In genomic region chr7:127772080-127772479, GRCm38 (mm10) we compare ENCODE assay signal across 33 mouse cellular contexts. TPM values are rescaled to one million over a fixed set of nuclear protein-coding genes. Genes with fewer than 3 reads are reported as not detected.
DNase-seq lines count a peak whose midpoint lies in the region; ATAC-seq and TF ChIP-seq lines count a peak whose summit lies in the region.
"Had no signal": no experiment of that assay in that cellular context is flagged by ENCODE, and none has a peak within 500 bp of the region (broad histone marks: within the 10 kb centered on the region; RNA-seq: fewer than 3 reads in every experiment).

No protein-coding gene starts in this region.

- no peaks in the 10 kb centered on the region for H3K27me3 ChIP-seq in MEL (ENCODE audit: control insufficient read depth in 1 of 2, insufficient read depth in 2 of 2, low read length in 2 of 2)
- no peaks in the 10 kb centered on the region for H3K27me3 ChIP-seq in liver, postnatal 0 days (ENCODE audit: insufficient read depth, low read length)
- H3K27me3 ChIP-seq: embryonic facial prominence, embryonic 12.5 days; hindbrain, embryonic 15.5 days; kidney, embryonic 15.5 days; liver, embryonic 13.5 days; midbrain, embryonic 13.5 days had no signal

- ATAC-seq in liver, postnatal 0 days = no peak
- ATAC-seq: forebrain, postnatal 0 days; midbrain, embryonic 13.5 days had no signal

- no peaks in the 10 kb centered on the region for H3K9me3 ChIP-seq in MEL (replicated peaks; ENCODE audit: insufficient read depth, low read length)
- H3K9me3 ChIP-seq in liver, postnatal 0 days (ENCODE audit: low read length) = no peaks in the 10 kb centered on the region
- H3K9me3 ChIP-seq: embryonic facial prominence, embryonic 12.5 days; forebrain, embryonic 10.5 days; hindbrain, embryonic 10.5 days; hindbrain, embryonic 15.5 days; kidney, embryonic 15.5 days; liver, embryonic 13.5 days; midbrain, embryonic 13.5 days had no signal

- H3K27ac ChIP-seq in layer of hippocampus, adult 2 months = peak overlapping the region; percentile 93; the same call in 1 of the 2 replicates
- H3K27ac ChIP-seq in MEL (ENCODE audit: control insufficient read depth, low read depth, low read length) = peak overlapping the region; percentile 20
- H3K27ac ChIP-seq in liver, postnatal 0 days (ENCODE audit: low read depth) = peak overlapping the region; percentile 3; the same call in 1 of the 2 replicates
- H3K27ac ChIP-seq: embryonic facial prominence, embryonic 12.5 days; forebrain, embryonic 10.5 days; hindbrain, embryonic 10.5 days; hindbrain, embryonic 15.5 days; kidney, embryonic 15.5 days; macrophage; midbrain, embryonic 13.5 days had no signal

- no peak for DNase-seq in layer of hippocampus, adult 2 months (ENCODE audit: low spot score in 2 of 2)
- no peak for DNase-seq in layer of hippocampus, postnatal 25 days (ENCODE audit: extremely low spot score in 1 of 2, low spot score in 1 of 2)
- DNase-seq in 3T3-L1 (ENCODE audit: low read depth, low spot score) (peak; percentile 68), MEL (ENCODE audit: low read depth, low spot score) (peak; percentile 59)
- peak; percentile 38 for DNase-seq in liver, postnatal 0 days
- no peak for DNase-seq in right cerebral cortex, postnatal 4 days
- DNase-seq in thymus, postnatal 4 days = no peak
- DNase-seq in thymus, adult 18-20 months = no peak
- DNase-seq: adrenal gland, adult 2 months; B cell, adult 2 months; cerebellum, adult 11 months; cerebellum, adult 9-10 months; cerebellum, postnatal 36 days; forebrain, postnatal 0 days; gastrocnemius, postnatal 10 days; heart, postnatal 14 days; kidney, adult 18-20 months; kidney, postnatal 25 days; layer of hippocampus, postnatal 36 days; liver, embryonic 13.5 days; lung, adult 2 months; lung, postnatal 10 days; right cerebral cortex, postnatal 14 days had no signal

- no peak for TF ChIP-seq POLR2A in MEL (IDR thresholded peaks at IDR 0.05; ENCODE audit: control insufficient read depth in 1 of 2, insufficient read depth in 1 of 2, low read depth in 1 of 2, low read length in 2 of 2, poor library complexity in 1 of 2)

- TF ChIP-seq EP300 in MEL (IDR thresholded peaks at IDR 0.05; ENCODE audit: low read depth in 1 of 2, low read length in 2 of 2) = no peak
- TF ChIP-seq EP300 in liver, postnatal 0 days (IDR thresholded peaks at IDR 0.05; ENCODE audit: low read depth) = no peak

- peaks cover 0 to 32% of the 10 kb centered on the region in 2 experiments; a peak in 3 of 4 replicates for H3K4me1 ChIP-seq in MEL (ENCODE audit: control insufficient read depth in 1 of 2, insufficient read depth in 2 of 2, low read length in 2 of 2)
- peaks cover 30% of the 10 kb centered on the region for H3K4me1 ChIP-seq in liver, postnatal 0 days (ENCODE audit: insufficient read depth)

- no peak for TF ChIP-seq CTCF in layer of hippocampus, adult 2 months (conservative IDR thresholded peaks at IDR 0.05)
- no peak for TF ChIP-seq CTCF in MEL (IDR thresholded peaks at IDR 0.05 in 2 of 3, conservative IDR thresholded peaks at IDR 0.05 in 1 of 3; ENCODE audit: control insufficient read depth in 1 of 3, insufficient read depth in 1 of 3, low read depth in 2 of 3, low read length in 3 of 3, poor library complexity in 1 of 3, severe bottlenecking in 1 of 3)
- TF ChIP-seq CTCF in liver, postnatal 0 days (IDR thresholded peaks at IDR 0.05; ENCODE audit: low read depth) = no peak

- H3K9ac ChIP-seq in MEL (ENCODE audit: control insufficient read depth, low read depth, low read length, poor library complexity, severe bottlenecking) = no peak overlapping the region
- H3K9ac ChIP-seq in liver, postnatal 0 days (replicated peaks) = no peak overlapping the region
- H3K9ac ChIP-seq: forebrain, postnatal 0 days; hindbrain, embryonic 15.5 days; kidney, embryonic 15.5 days; midbrain, embryonic 13.5 days had no signal

- TF ChIP-seq RAD21 in MEL (IDR thresholded peaks at IDR 0.05; ENCODE audit: low read depth, low read length) = no peak

- 48% methylated on average over 3 of the region's 3 CpGs for WGBS in liver, postnatal 0 days (ENCODE audit: insufficient replicate concordance)

- H3K36me3 ChIP-seq in MEL (ENCODE audit: control insufficient read depth in 1 of 2, insufficient read depth in 2 of 2, low read length in 2 of 2) = peaks cover 0 to 27% of the 10 kb centered on the region in 2 experiments; a peak in 2 of 4 replicates
- H3K36me3 ChIP-seq in liver, postnatal 0 days (replicated peaks; ENCODE audit: insufficient read depth, low read length) = no peaks in the 10 kb centered on the region

- H3K4me2 ChIP-seq in liver, postnatal 0 days (ENCODE audit: low read depth, low read length) = no peak overlapping the region
- H3K4me2 ChIP-seq: hindbrain, embryonic 15.5 days; midbrain, embryonic 13.5 days had no signal

- no peak overlapping the region for H3K4me3 ChIP-seq in layer of hippocampus, adult 2 months
- H3K4me3 ChIP-seq in MEL (ENCODE audit: control insufficient read depth in 1 of 2, insufficient read depth in 1 of 2, low read depth in 2 of 2, low read length in 2 of 2) = no peak overlapping the region
- no peak overlapping the region for H3K4me3 ChIP-seq in liver, postnatal 0 days (ENCODE audit: low read depth, low read length)
- H3K4me3 ChIP-seq: embryonic facial prominence, embryonic 12.5 days; forebrain, embryonic 10.5 days; hindbrain, embryonic 10.5 days; hindbrain, embryonic 15.5 days; kidney, embryonic 15.5 days; midbrain, embryonic 13.5 days had no signal

- peaks cover 26% of the 10 kb centered on the region for H3K79me2 ChIP-seq in MEL (ENCODE audit: control insufficient read depth, insufficient read depth, low read length, poor library complexity)

TF ChIP-seq in MEL, 35 proteins besides CTCF, POLR2A, EP300 and RAD21:
- peak; percentile 71 for TF ChIP-seq POLR2AphosphoS2 (IDR thresholded peaks at IDR 0.05; ENCODE audit: low read length)
- TF ChIP-seq NRF1 (IDR thresholded peaks at IDR 0.05; ENCODE audit: insufficient read depth, low read depth, low read length, poor library complexity, severe bottlenecking) = no peak

RNA-seq across cellular contexts. Expression of gene Orai3, which starts 2.5 kb away (rescaled TPM):
- total RNA-seq in layer of hippocampus, adult 2 months (2021) = 10 to 100 TPM; 30.1 to 31.5 TPM
- total RNA-seq in layer of hippocampus, postnatal 25 days (2021) = 10 to 100 TPM; 28.7 to 33.2 TPM
- total RNA-seq in MEL (2012; rRNA removed) = 31.4 and 37.5 TPM in 2 replicates
- 10 to 100 TPM in 1 of 2 experiments, not detected in 1; 47.2 TPM for polyA plus RNA-seq in MEL (2012; ENCODE audit: insufficient read depth in 1 of 2, insufficient read length in 2 of 2, low read depth in 1 of 2, low replicate concordance in 2 of 2, missing spikeins in 1 of 2)
- polyA plus RNA-seq in liver, postnatal 0 days (2015; fragmentation: Nextera tagmentation; extraction: Ambion mirVana) = 19.2 and 21.1 TPM in 2 replicates

RNA-seq across cellular contexts. Expression of gene Setd1a, which starts 4.4 kb away (rescaled TPM):
- total RNA-seq in layer of hippocampus, adult 2 months (2021) = 10 to 100 TPM; 44.5 to 49.4 TPM
- total RNA-seq in layer of hippocampus, postnatal 25 days (2021) = 10 to 100 TPM; 35.1 to 50.0 TPM
- total RNA-seq in MEL (2012; rRNA removed) = 9.2 and 10.3 TPM in 2 replicates
- polyA plus RNA-seq in MEL (2012; ENCODE audit: insufficient read depth in 1 of 2, insufficient read length in 2 of 2, low read depth in 1 of 2, low replicate concordance in 2 of 2, missing spikeins in 1 of 2) = 10 to 100 TPM in 1 of 2 experiments, not detected in 1; 55.9 TPM
- 5.5 and 7.3 TPM in 2 replicates for polyA plus RNA-seq in liver, postnatal 0 days (2015; fragmentation: Nextera tagmentation; extraction: Ambion mirVana)

RNA-seq across cellular contexts. Expression of gene Gm49388, which starts 13.3 kb away (rescaled TPM):
- 1 to 10 TPM; 1.4 to 3.3 TPM for total RNA-seq in layer of hippocampus, adult 2 months (2021)
- 1 to 10 TPM; 3.7 to 5.7 TPM for total RNA-seq in layer of hippocampus, postnatal 25 days (2021)
- 0.73 and 0.88 TPM in 2 replicates for total RNA-seq in MEL (2012; rRNA removed)
- 1 to 10 TPM in 1 of 2 experiments, not detected in 1; 1.3 TPM for polyA plus RNA-seq in MEL (2012; ENCODE audit: insufficient read depth in 1 of 2, insufficient read length in 2 of 2, low read depth in 1 of 2, low replicate concordance in 2 of 2, missing spikeins in 1 of 2)
- 0.26 TPM in 1 of 2 replicates, not detected in the other for polyA plus RNA-seq in liver, postnatal 0 days (2015; fragmentation: Nextera tagmentation; extraction: Ambion mirVana)
- polyA plus RNA-seq: adrenal gland, adult 2 months; embryonic facial prominence, embryonic 12.5 days; forebrain, embryonic 10.5 days; forebrain, postnatal 0 days; heart, embryonic 14.5 days; hindbrain, embryonic 10.5 days; hindbrain, embryonic 15.5 days; kidney, embryonic 15.5 days; limb, embryonic 11.5 days; liver, embryonic 13.5 days; lung, adult 2 months; midbrain, embryonic 13.5 days; thymus, postnatal 0 days had no signal

RNA-seq across cellular contexts. Expression of gene Fbxl19, which starts 27.7 kb away (rescaled TPM):
- total RNA-seq in layer of hippocampus, adult 2 months (2021) = 10 to 100 TPM; 53.8 to 59.7 TPM
- 10 to 100 TPM; 63.4 to 66.7 TPM for total RNA-seq in layer of hippocampus, postnatal 25 days (2021)
- 37.7 and 46.7 TPM in 2 replicates for total RNA-seq in MEL (2012; rRNA removed)
- polyA plus RNA-seq in MEL (2012; ENCODE audit: insufficient read depth in 1 of 2, insufficient read length in 2 of 2, low read depth in 1 of 2, low replicate concordance in 2 of 2, missing spikeins in 1 of 2) = 10 to 100 TPM in 1 of 2 experiments, not detected in 1; 58.3 TPM
- 1.6 and 1.9 TPM in 2 replicates for polyA plus RNA-seq in liver, postnatal 0 days (2015; fragmentation: Nextera tagmentation; extraction: Ambion mirVana)

RNA-seq across cellular contexts. Expression of gene Hsd3b7, which starts 28.3 kb away (rescaled TPM):
- 1 to 10 TPM; 7.0 to 8.8 TPM for total RNA-seq in layer of hippocampus, adult 2 months (2021)
- 1 to 10 TPM; 4.5 to 5.3 TPM for total RNA-seq in layer of hippocampus, postnatal 25 days (2021)
- 0.59 and 1.4 TPM in 2 replicates for total RNA-seq in MEL (2012; rRNA removed)
- under 1 TPM in 1 of 2 experiments, not detected in 1; 0.75 TPM for polyA plus RNA-seq in MEL (2012; ENCODE audit: insufficient read depth in 1 of 2, insufficient read length in 2 of 2, low read depth in 1 of 2, low replicate concordance in 2 of 2, missing spikeins in 1 of 2)
- 218 and 224 TPM in 2 replicates for polyA plus RNA-seq in liver, postnatal 0 days (2015; fragmentation: Nextera tagmentation; extraction: Ambion mirVana)

Comparison
In these comparisons a context has a peak if more than half of its experiments do, and no peak if none do; other contexts are left out.
1. DNase-seq: peak in 3T3-L1 (single experiment), MEL (single experiment) and liver, postnatal 0 days (single experiment); none in layer of hippocampus, adult 2 months (0 of 2), layer of hippocampus, postnatal 25 days (0 of 2), right cerebral cortex, postnatal 4 days (single experiment), thymus, postnatal 4 days (single experiment) and thymus, adult 18-20 months (0 of 2).
2. H3K27ac ChIP-seq: peak in every context shown above with its lines; median percentile 93 in layer of hippocampus, adult 2 months; 20 in MEL; 3 in liver, postnatal 0 days.